In genomic region chr4:120163242-120163641, GRCm38 (mm10) we compare ENCODE assay signal across 10 mouse cellular contexts. TPM values are rescaled to one million over a fixed set of nuclear protein-coding genes. Genes with fewer than 3 reads are reported as not detected.
DNase-seq lines count a peak whose midpoint lies in the region; ATAC-seq and TF ChIP-seq lines count a peak whose summit lies in the region.
"Had no signal": no experiment of that assay in that cellular context is flagged by ENCODE, and none has a peak within 500 bp of the region (broad histone marks: within the 10 kb centered on the region; RNA-seq: fewer than 3 reads in every experiment).

No protein-coding gene starts in this region.

- 21% methylated on average over 11 of the region's 11 CpGs for WGBS in hindbrain, postnatal 0 days
- WGBS in hindbrain, embryonic 12.5 days, result 74% methylated on average over 11 of the region's 11 CpGs

- H3K4me2 ChIP-seq in hindbrain, postnatal 0 days (ENCODE audit: low read depth, low read length), result no peak overlapping the region
- no peak overlapping the region for H3K4me2 ChIP-seq in hindbrain, embryonic 12.5 days (replicated peaks)

- no peaks in the 10 kb centered on the region for H3K9me3 ChIP-seq in hindbrain, postnatal 0 days (ENCODE audit: low read length)
- no peaks in the 10 kb centered on the region for H3K9me3 ChIP-seq in hindbrain, embryonic 12.5 days (replicated peaks)

- H3K4me3 ChIP-seq in hindbrain, postnatal 0 days (ENCODE audit: low read length), result no peak overlapping the region
- no peak overlapping the region for H3K4me3 ChIP-seq in hindbrain, embryonic 12.5 days
- H3K4me3 ChIP-seq: myocyte had no signal

- H3K4me1 ChIP-seq in hindbrain, postnatal 0 days (ENCODE audit: insufficient read depth, low read length), result no peaks in the 10 kb centered on the region
- H3K4me1 ChIP-seq in hindbrain, embryonic 12.5 days, result peaks cover 3% of the 10 kb centered on the region; the same call in 1 of the 2 replicates

- intact Hi-C loops in left cerebral cortex, postnatal 25 days (cut with DNase I), result no loop called here

- no peak overlapping the region for H3K9ac ChIP-seq in hindbrain, postnatal 0 days (replicated peaks; ENCODE audit: low read length)
- H3K9ac ChIP-seq in hindbrain, embryonic 12.5 days, result no peak overlapping the region

- peak; percentile 60 for DNase-seq in hindbrain, postnatal 0 days (ENCODE audit: low spot score)
- peak; percentile 63 for DNase-seq in adrenal gland, postnatal 25 days
- DNase-seq in cerebellum, postnatal 36 days, result peak; percentile 87 to 91
- peak; percentile 54 to 75 for DNase-seq in left cerebral cortex, postnatal 25 days (ENCODE audit: low spot score in 2 of 2)
- peak; percentile 45 to 54 for DNase-seq in right cerebral cortex, postnatal 36 days (ENCODE audit: low spot score in 2 of 2)
- DNase-seq in spleen, postnatal 36 days (ENCODE audit: low spot score in 2 of 2), result no peak
- DNase-seq in natural killer cell, adult 2 months (ENCODE audit: low spot score in 2 of 2), result no peak

- H3K27me3 ChIP-seq in hindbrain, postnatal 0 days (ENCODE audit: insufficient read depth, low read length), result no peaks in the 10 kb centered on the region
- 0 out of 2 replicates have a peak, but pooled peaks cover 5% of the 10 kb centered on the region for H3K27me3 ChIP-seq in hindbrain, embryonic 12.5 days
- H3K27me3 ChIP-seq: Patski had no signal

- H3K27ac ChIP-seq in hindbrain, postnatal 0 days, result no peak overlapping the region
- H3K27ac ChIP-seq in hindbrain, embryonic 12.5 days, result no peak overlapping the region

- ATAC-seq in hindbrain, postnatal 0 days, result peak; percentile 42; the same call in 1 of the 2 replicates
- ATAC-seq in hindbrain, embryonic 12.5 days (ENCODE audit: low FRiP score), result no peak
- ATAC-seq: Patski had no signal

- TF ChIP-seq CTCF in hindbrain, postnatal 0 days (IDR thresholded peaks at IDR 0.05; ENCODE audit: low read depth), result no peak

- H3K36me3 ChIP-seq in hindbrain, postnatal 0 days (ENCODE audit: insufficient read depth, low read length), result no peaks in the 10 kb centered on the region
- no peaks in the 10 kb centered on the region for H3K36me3 ChIP-seq in hindbrain, embryonic 12.5 days

RNA-seq across cellular contexts. Expression of gene Edn2, which starts 2.2 kb away (rescaled TPM):
- total RNA-seq in hindbrain, postnatal 0 days (2014; rRNA removed), result 0.94 TPM in 1 of 2 replicates, not detected in the other
- polyA plus RNA-seq in hindbrain, postnatal 0 days (2015; fragmentation: Nextera tagmentation; extraction: Ambion mirVana), result 0.25 and 0.32 TPM in 2 replicates
- not detected in 2 replicates for polyA plus RNA-seq in hindbrain, embryonic 12.5 days (2016; fragmentation: Nextera tagmentation; extraction: Ambion mirVana)
- not detected in 2 replicates for total RNA-seq in adrenal gland, postnatal 25 days (2021)
- not detected for total RNA-seq in left cerebral cortex, postnatal 25 days (2021)
- polyA plus RNA-seq: myocyte, Patski had no signal

Comparison
In these comparisons a context has a peak if more than half of its experiments do, and no peak if none do; other contexts are left out.
1. DNase-seq: peak in hindbrain, postnatal 0 days (single experiment), adrenal gland, postnatal 25 days (single experiment), cerebellum, postnatal 36 days (2 of 2), left cerebral cortex, postnatal 25 days (2 of 2) and right cerebral cortex, postnatal 36 days (2 of 2); none in spleen, postnatal 36 days (0 of 2) and natural killer cell, adult 2 months (0 of 2).